In the genomic region with DNA sequence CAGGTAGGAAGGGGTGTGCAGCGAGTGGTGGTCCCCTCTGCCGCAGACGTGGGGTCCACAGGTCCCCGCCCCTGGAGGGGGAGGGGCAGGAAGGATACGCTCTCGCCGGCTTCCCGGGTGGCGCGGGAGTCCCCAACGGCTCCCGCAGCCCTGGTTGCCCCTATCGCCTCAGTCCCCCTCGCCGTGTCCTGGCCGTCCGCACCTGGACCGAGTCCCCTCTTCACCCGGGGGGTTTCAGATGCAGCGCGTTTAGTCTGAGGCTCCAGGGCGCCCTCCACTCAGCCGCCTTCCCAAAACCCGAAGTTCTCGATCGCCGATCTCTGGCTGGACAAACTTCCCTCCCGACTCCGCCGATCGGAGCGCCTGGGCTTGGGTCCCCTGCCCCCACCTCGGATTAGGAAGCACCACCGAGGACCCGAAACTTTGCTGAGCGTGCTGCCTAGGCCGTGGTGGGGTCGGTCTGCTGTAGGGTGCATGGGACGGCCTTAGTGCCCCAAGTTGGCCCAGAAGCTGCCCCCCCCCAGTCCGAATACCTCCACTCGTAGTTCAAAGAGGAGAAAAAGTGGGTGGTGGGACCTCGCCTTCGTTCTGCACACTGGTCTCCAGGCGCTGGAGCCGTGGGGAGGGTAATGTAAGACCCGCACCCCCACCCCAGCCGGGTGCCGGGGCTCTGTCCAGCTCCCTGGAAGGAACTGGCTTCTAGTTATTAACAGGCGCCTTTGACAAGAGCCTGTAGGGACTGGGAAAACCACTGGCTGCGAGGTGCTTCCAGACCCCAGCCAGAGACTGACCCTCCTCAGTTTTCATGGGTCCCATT, we compare ENCODE assay signal across 8 mouse cellular contexts. TPM values are rescaled to one million over a fixed set of nuclear protein-coding genes. Genes with fewer than 3 reads are reported as not detected.
DNase-seq lines count a peak whose midpoint lies in the region; ATAC-seq and TF ChIP-seq lines count a peak whose summit lies in the region.

No protein-coding gene starts in this region.

- peak overlapping the region; percentile 98 for H3K4me2 ChIP-seq in hindbrain, embryonic 12.5 days (replicated peaks)
- peak overlapping the region; percentile 62 for H3K4me2 ChIP-seq in liver, embryonic 16.5 days (ENCODE audit: low read depth, low read length)
- H3K4me2 ChIP-seq in stomach, embryonic 15.5 days: peak overlapping the region; percentile 100

- WGBS in kidney, adult 2 months: 1% methylated on average over 50 of the region's 50 CpGs
- under 1% methylated on average over 49 of the region's 50 CpGs for WGBS in hindbrain, embryonic 12.5 days
- WGBS in liver, embryonic 16.5 days (ENCODE audit: insufficient replicate concordance): 1% methylated on average over 49 of the region's 50 CpGs
- WGBS in stomach, embryonic 15.5 days: 1% methylated on average over 47 of the region's 50 CpGs

- TF ChIP-seq POLR2A in kidney, adult 2 months (IDR thresholded peaks at IDR 0.05; ENCODE audit: low read depth, low read length): no peak
- no peak for TF ChIP-seq POLR2A in cortical plate, adult 2 months (IDR thresholded peaks at IDR 0.05; ENCODE audit: extremely low read depth, insufficient read depth, low read length)

- TF ChIP-seq CTCF in kidney, adult 2 months (conservative IDR thresholded peaks at IDR 0.05; ENCODE audit: insufficient read depth, insufficient read length, low read depth, low read length): no peak
- TF ChIP-seq CTCF in cortical plate, adult 2 months (IDR thresholded peaks at IDR 0.05; ENCODE audit: extremely low read depth, insufficient read depth, low read length): no peak

- H3K27ac ChIP-seq in kidney, adult 2 months (ENCODE audit: insufficient read depth, low read depth, low read length): no peak overlapping the region
- H3K27ac ChIP-seq in cortical plate, adult 2 months (ENCODE audit: insufficient read depth, low read length): no peak overlapping the region
- 0 out of 2 replicates have a peak overlapping the region, but pooled peaks have one; percentile 2 for H3K27ac ChIP-seq in hindbrain, embryonic 12.5 days
- H3K27ac ChIP-seq in liver, embryonic 16.5 days (ENCODE audit: low read length): no peak overlapping the region
- H3K27ac ChIP-seq in stomach, embryonic 15.5 days: no peak overlapping the region

- no peak for DNase-seq in kidney, adult 2 months
- DNase-seq in kidney, adult 8-10 months: no peak
- DNase-seq in urinary bladder, postnatal 36 days (ENCODE audit: low spot score in 2 of 2): no peak
- no peak for DNase-seq in cerebellum, postnatal 4 days (ENCODE audit: low spot score in 2 of 2)

- peak overlapping the region; percentile 82 for H3K9ac ChIP-seq in hindbrain, embryonic 12.5 days
- H3K9ac ChIP-seq in liver, embryonic 16.5 days (ENCODE audit: low read depth, low read length): no peak overlapping the region
- H3K9ac ChIP-seq in stomach, embryonic 15.5 days: peak overlapping the region; percentile 39

- H3K4me3 ChIP-seq in kidney, adult 2 months (ENCODE audit: insufficient read depth, low read depth, low read length): peak overlapping the region; percentile 64
- H3K4me3 ChIP-seq in cortical plate, adult 2 months (ENCODE audit: insufficient read depth, low read length): peak overlapping the region; percentile 42
- H3K4me3 ChIP-seq in hindbrain, embryonic 12.5 days: peak overlapping the region; percentile 65
- peak overlapping the region; percentile 54 for H3K4me3 ChIP-seq in liver, embryonic 16.5 days (ENCODE audit: low read depth, low read length)
- peak overlapping the region; percentile 58 for H3K4me3 ChIP-seq in stomach, embryonic 15.5 days (replicated peaks)

- peaks cover 3% of the 10 kb centered on the region; the same call in 1 of the 2 replicates for H3K27me3 ChIP-seq in kidney, adult 2 months (replicated peaks; ENCODE audit: control insufficient read depth, insufficient read depth, low read length)
- H3K27me3 ChIP-seq in hindbrain, embryonic 12.5 days: peaks cover 93% of the 10 kb centered on the region
- peaks cover 90% of the 10 kb centered on the region for H3K27me3 ChIP-seq in liver, embryonic 16.5 days (ENCODE audit: control insufficient read depth, insufficient read depth, low read depth, low read length)
- H3K27me3 ChIP-seq in stomach, embryonic 15.5 days (replicated peaks): peaks cover 94% of the 10 kb centered on the region

- H3K36me3 ChIP-seq in kidney, adult 2 months (ENCODE audit: control insufficient read depth, insufficient read depth, low read length): no peaks in the 10 kb centered on the region
- H3K36me3 ChIP-seq in hindbrain, embryonic 12.5 days: no peaks in the 10 kb centered on the region
- no peaks in the 10 kb centered on the region for H3K36me3 ChIP-seq in liver, embryonic 16.5 days (ENCODE audit: control insufficient read depth, insufficient read depth)
- no peaks in the 10 kb centered on the region for H3K36me3 ChIP-seq in stomach, embryonic 15.5 days

- H3K4me1 ChIP-seq in kidney, adult 2 months (ENCODE audit: control insufficient read depth, insufficient read depth, low read length): 0 out of 2 replicates have a peak, but pooled peaks cover 8% of the 10 kb centered on the region
- H3K4me1 ChIP-seq in cortical plate, adult 2 months (ENCODE audit: control insufficient read depth, insufficient read depth, low read length): no peaks in the 10 kb centered on the region
- H3K4me1 ChIP-seq in hindbrain, embryonic 12.5 days: peaks cover 64% of the 10 kb centered on the region
- H3K4me1 ChIP-seq in liver, embryonic 16.5 days (ENCODE audit: control insufficient read depth, low read depth, low read length): peaks cover 3% of the 10 kb centered on the region
- H3K4me1 ChIP-seq in stomach, embryonic 15.5 days: peaks cover 46% of the 10 kb centered on the region

- no peaks in the 10 kb centered on the region for H3K9me3 ChIP-seq in hindbrain, embryonic 12.5 days (replicated peaks)
- H3K9me3 ChIP-seq in liver, embryonic 16.5 days (replicated peaks; ENCODE audit: control insufficient read depth, low read length): no peaks in the 10 kb centered on the region
- H3K9me3 ChIP-seq in stomach, embryonic 15.5 days: no peaks in the 10 kb centered on the region

- no peak for ATAC-seq in hindbrain, embryonic 12.5 days (ENCODE audit: low FRiP score)
- ATAC-seq in liver, embryonic 16.5 days (ENCODE audit: low read depth): no peak
- ATAC-seq in stomach, embryonic 15.5 days (ENCODE audit: insufficient read depth, low FRiP score, low read depth): peak; percentile 23; the same call in 1 of the 2 replicates

RNA-seq across cellular contexts. Expression of a gene that starts 1.3 kb away (rescaled TPM):
- 9.6 and 10.3 TPM in 2 replicates for polyA plus RNA-seq in kidney, adult 2 months (2012; rRNA removed)
- 22.4 and 23.4 TPM in 2 replicates for polyA plus RNA-seq in cortical plate, adult 2 months (2012; rRNA removed)
- polyA plus RNA-seq in hindbrain, embryonic 12.5 days (2016; fragmentation: Nextera tagmentation; extraction: Ambion mirVana): 1.7 and 2.0 TPM in 2 replicates
- 0.04 TPM in 1 of 2 replicates, not detected in the other for polyA plus RNA-seq in liver, embryonic 16.5 days (2015; fragmentation: Nextera tagmentation; extraction: Ambion mirVana)
- polyA plus RNA-seq in stomach, embryonic 15.5 days (2015; fragmentation: Nextera tagmentation; extraction: Ambion mirVana): 0.24 and 0.79 TPM in 2 replicates
